Mouse (Mus musculus) midbrain, embryonic 14.5 days (tissue): ENCODE results near the gene Gm21244. TPM values are rescaled to one million over a fixed set of nuclear protein-coding genes. Genes with fewer than 3 reads are reported as not detected.
"Not testable (repeated sequence)": the region's sequence is repeated elsewhere in the genome, so short reads cannot be mapped to it uniquely, and the experiment has no call there.

Experiments used
- ATAC-seq: fragments of 200-750 bp; cut with Nextera tagmentation; 2 replicates; pipeline ENCODE4 v1.8.0; 2017; ENCODE audit warnings: moderate number of reproducible peaks, moderate library complexity; ENCODE audit not compliant: low FRiP score, low TSS enrichment
- DNase-seq: peaks from one replicate; pipeline ENCODE4 v3.0.0-alpha.2; 2015
- H3K27ac ChIP-seq: fragments of 300-500 bp; sonication (generic); replicated peaks from 2 replicates; pipeline ENCODE4 v1.5.1; 2014; ENCODE audit warnings: mild to moderate bottlenecking, low read depth, low read length, moderate library complexity
- H3K27me3 ChIP-seq: fragments of 300-500 bp; sonication (generic); 2 replicates; pipeline ENCODE4 v1.6.1; 2014; ENCODE audit warnings: low read length, control low read depth, mixed read lengths; ENCODE audit not compliant: control insufficient read depth, insufficient read depth
- H3K36me3 ChIP-seq: fragments of 300-500 bp; sonication (generic); 2 replicates; pipeline ENCODE4 v1.6.1; 2014; ENCODE audit warnings: low read length, control low read depth; ENCODE audit not compliant: control insufficient read depth, insufficient read depth
- H3K4me1 ChIP-seq: fragments of 300-500 bp; sonication (generic); 2 replicates; pipeline ENCODE4 v1.6.1; 2014; ENCODE audit warnings: mild to moderate bottlenecking, antibody characterized with exemption, low read length, control low read depth; ENCODE audit not compliant: control insufficient read depth, insufficient read depth
- H3K4me2 ChIP-seq: fragments of 300-500 bp; sonication (generic); 2 replicates; pipeline ENCODE4 v1.6.1; 2014; ENCODE audit warnings: mild to moderate bottlenecking, low read length, moderate library complexity
- H3K4me3 ChIP-seq: fragments of 300-500 bp; sonication (generic); replicated peaks from 2 replicates; pipeline ENCODE4 v1.5.1; 2014; ENCODE audit warnings: low read depth, low read length
- H3K9ac ChIP-seq: fragments of 300-500 bp; sonication (generic); replicated peaks from 2 replicates; pipeline ENCODE4 v1.6.1; 2014; ENCODE audit warnings: mild to moderate bottlenecking, low read length, moderate library complexity
- H3K9me3 ChIP-seq: fragments of 300-500 bp; sonication (generic); 2 replicates; pipeline ENCODE4 v1.6.1; 2016; ENCODE audit warnings: low read length, control low read depth, mixed read lengths; ENCODE audit not compliant: control insufficient read depth
- WGBS: fragments of 180-500 bp; shearing (Covaris S2); extraction: QIAGEN DNeasy Blood & Tissue Kit; methylation state at CpG from one replicate; pipeline ENCODE4 v1.1.7; 2014; 5-methylcytosine and 5-hydroxymethylcytosine counted together
- polyA plus RNA-seq: library from polyadenylated mRNA; unstranded; fragments of >200 nt; fragmentation: Nextera tagmentation; extraction: Ambion mirVana; gene quantifications from 2 replicates; pipeline ENCODE4 v1.2.1, GENCODE M21; 2014

Gene Gm21244
- not detected in 2 replicates for polyA plus RNA-seq

DNA sequence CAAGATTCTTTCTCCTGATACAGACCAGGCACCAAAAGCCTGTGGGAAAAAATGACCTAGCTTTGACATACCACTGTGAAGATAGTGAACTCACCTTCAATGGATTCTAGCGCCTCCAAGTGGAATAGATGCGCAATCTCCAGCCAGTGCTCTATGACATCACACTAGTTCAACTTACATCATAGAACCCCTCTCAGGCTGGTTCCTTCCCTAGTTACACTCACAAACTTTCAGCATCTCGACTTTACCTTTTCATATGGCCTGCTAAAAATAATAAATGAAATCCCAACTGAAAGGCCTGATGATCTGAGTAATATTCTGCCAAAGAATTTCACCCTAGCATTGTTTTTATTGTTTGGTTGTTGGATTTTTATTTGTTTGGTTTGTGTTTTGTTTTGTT lies at the start of gene Gm21244:
TSS of gene Gm21244 (minus strand) at position 101 of the 400 bp plus-strand sequence.
- not testable (repeated sequence) for H3K9ac ChIP-seq, H3K4me2 ChIP-seq, ATAC-seq, H3K4me1 ChIP-seq, DNase-seq, H3K36me3 ChIP-seq, H3K27ac ChIP-seq, H3K4me3 ChIP-seq, H3K27me3 ChIP-seq, H3K9me3 ChIP-seq
- WGBS = no CpG with 5 or more reads among the region's 3 CpGs

Other genes starting within 250 kb of the Gm21244 start
- not detected in 2 replicates for gene Gm28998, start 84.5 kb upstream of the Gm21244 start, polyA plus RNA-seq
- not detected in 2 replicates for gene Gm21788, start 235.7 kb upstream of the Gm21244 start, polyA plus RNA-seq